Mouse (Mus musculus): ENCODE results near the gene Zfhx3.

Zfhx3 gene

GRCm38 (mm10) chr8:108017727-108018126 lies 75.3 kb downstream of the Zfhx3 start:
- no peak for DNase-seq (ENCODE audit: extremely low spot score, low read depth, low spot score)

GRCm38 (mm10) chr8:108019651-108020050 lies 77.2 kb downstream of the Zfhx3 start:
- no peak for DNase-seq (ENCODE audit: extremely low spot score, low read depth, low spot score)

GRCm38 (mm10) chr8:108022404-108022803 lies 80.0 kb downstream of the Zfhx3 start:
- DNase-seq (ENCODE audit: extremely low spot score, low read depth, low spot score), result no peak

DNA sequence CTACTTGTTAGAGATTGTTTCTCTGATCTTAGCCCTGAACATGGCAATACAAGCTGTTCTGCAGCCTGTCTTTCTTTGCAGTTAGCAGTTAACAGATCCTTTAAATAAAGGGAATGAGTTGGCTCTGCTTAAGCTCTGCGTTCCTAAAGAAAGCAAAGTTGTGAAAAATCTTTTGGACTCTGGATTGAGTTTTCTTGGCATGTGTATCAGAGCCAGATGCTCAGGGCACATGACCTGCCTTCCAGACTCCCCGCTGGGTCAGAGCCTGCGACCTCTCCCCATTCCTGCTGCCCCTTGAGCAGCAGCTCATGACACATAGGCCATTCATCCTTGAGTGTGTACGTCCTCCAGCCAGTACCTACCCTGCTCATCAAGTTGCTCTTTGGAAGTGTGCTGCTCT lies 81.9 kb downstream of the Zfhx3 start:
- DNase-seq (ENCODE audit: extremely low spot score, low read depth, low spot score), result no peak

- no peak for DNase-seq (ENCODE audit: extremely low spot score, low read depth, low spot score)
These were observed 82.8 kb downstream of the Zfhx3 start for GRCm38 (mm10) chr8:108025249-108025648.

GRCm38 (mm10) chr8:108026557-108027440 lies 84.4 kb downstream of the Zfhx3 start:
- DNase-seq (ENCODE audit: extremely low spot score, low read depth, low spot score), result no peak

DNA sequence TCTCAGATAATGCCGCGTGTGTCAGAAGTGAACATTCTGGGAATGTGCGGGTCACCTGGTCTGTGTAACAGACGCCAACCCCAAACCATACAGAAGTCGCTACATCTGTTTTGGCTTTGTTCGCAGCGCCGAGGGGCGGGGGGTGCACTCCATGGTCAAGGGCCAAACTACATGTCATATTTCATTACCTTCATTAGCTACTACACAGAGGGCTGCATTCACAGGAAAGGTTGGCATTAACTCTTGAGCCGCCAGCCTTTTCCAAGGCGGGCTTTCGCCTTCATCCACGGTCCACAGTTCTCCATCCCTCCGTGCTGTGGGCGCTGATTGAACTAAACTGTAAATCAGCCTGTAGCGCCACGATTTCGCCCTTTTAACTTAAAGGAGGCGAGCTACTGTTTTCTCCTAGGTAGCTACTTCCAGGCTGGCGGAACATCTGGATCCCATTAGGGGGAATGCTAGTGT lies 85.1 kb downstream of the Zfhx3 start:
- DNase-seq (ENCODE audit: extremely low spot score, low read depth, low spot score), result no peak

DNA sequence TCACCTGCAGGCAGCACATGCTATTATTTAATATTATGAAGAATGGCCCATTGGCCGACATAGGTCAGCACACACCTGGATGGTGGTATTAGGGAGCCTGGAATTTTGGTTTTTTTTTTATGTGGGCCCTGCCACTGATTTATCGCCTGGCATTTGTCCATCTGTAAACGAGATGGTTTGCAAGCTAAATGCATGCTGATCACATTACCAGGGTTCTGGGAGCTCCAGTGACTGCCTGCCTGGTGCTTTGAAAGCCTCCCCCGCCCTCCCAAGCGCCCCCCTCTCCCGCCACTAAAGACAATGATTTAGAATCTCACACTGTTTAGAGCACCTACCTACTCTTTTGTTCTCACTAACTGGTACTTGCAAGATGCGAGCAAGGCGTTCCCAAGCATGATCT lies 86.0 kb downstream of the Zfhx3 start:
- no peak for DNase-seq (ENCODE audit: extremely low spot score, low read depth, low spot score)

GRCm38 (mm10) chr8:108031159-108031558 lies 88.7 kb downstream of the Zfhx3 start:
- DNase-seq (ENCODE audit: extremely low spot score, low read depth, low spot score), result no peak

DNA sequence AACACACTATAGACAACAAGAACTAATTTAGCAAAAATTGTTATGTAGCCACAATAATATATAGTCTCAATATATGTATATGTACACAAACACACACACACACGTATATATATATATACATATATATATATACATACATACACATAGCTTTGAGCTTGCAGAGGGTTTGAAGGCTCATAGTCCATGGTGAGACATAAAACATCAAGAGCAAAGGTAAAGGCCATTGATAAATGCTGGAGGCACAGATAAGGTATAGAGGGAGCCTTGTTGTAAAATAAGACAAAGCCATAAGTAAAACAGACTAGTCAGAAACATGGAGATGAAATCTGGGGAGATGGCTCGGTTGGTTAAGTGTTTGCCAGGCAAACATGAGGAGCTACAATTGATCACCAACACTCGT lies 91.6 kb downstream of the Zfhx3 start:
- no peak for DNase-seq (ENCODE audit: extremely low spot score, low read depth, low spot score)

DNA sequence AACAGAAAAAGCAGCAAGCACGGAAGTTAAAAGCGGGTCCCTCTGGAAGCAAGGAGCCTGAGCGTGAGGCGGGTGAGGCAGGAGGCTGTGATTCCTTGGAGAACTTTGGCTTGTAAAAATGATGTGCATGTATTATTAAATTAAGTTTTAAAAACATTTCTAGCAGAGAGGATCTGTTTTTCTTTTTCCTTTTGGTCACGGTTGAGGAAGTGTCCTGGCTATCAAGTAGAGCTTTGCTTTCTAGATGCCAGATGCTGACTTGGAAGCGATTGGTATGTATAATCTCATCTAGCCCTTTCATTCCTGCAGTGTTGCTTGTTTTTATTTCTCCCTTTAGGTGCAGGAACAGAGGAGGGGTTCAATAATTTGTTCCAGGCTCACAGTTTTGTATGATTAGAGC lies 92.3 kb downstream of the Zfhx3 start:
- no peak for DNase-seq (ENCODE audit: extremely low spot score, low read depth, low spot score)

DNA sequence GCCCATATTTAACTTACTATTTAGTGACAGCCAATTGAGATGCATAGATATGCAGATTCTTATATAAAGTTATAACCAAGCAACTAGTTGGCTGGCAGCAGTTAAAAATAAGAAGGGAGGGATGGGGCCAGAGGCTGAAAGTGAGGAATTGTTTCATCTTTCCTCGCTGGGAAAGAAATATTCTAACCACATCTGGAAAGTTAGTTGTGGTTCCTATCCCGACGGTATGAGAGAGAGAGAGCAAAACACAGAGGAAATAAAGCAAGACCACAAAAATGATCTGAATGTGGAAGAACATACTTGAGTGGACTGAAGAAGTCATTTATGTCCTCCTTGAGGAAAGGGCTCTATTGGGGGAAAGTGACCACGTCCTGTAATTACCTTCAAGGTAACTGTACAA lies 101.2 kb downstream of the Zfhx3 start:
- DNase-seq (ENCODE audit: extremely low spot score, low read depth, low spot score), result no peak

DNA sequence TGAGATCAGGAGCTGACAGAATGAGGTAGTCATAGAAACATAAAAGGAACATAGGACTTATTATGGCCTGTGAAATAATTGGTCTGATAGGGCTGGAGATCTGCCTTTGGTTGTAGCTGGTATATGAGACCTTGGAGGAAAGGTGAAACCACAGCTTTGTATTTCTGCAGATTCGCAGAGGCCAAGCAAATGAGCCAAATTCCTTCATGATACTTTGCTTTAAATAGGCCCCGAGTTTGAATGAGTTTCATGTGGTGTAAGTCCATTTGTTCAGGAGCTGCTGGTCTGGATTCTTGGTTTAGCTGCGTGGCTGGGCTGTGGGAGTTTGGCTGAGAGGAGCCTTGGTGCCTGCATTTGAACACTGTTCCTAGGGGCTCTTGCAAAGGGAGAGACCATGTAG lies 101.7 kb downstream of the Zfhx3 start:
- DNase-seq (ENCODE audit: extremely low spot score, low read depth, low spot score), result no peak

GRCm38 (mm10) chr8:108056241-108056640 lies 113.8 kb downstream of the Zfhx3 start:
- no peak for DNase-seq (ENCODE audit: extremely low spot score, low read depth, low spot score)

DNA sequence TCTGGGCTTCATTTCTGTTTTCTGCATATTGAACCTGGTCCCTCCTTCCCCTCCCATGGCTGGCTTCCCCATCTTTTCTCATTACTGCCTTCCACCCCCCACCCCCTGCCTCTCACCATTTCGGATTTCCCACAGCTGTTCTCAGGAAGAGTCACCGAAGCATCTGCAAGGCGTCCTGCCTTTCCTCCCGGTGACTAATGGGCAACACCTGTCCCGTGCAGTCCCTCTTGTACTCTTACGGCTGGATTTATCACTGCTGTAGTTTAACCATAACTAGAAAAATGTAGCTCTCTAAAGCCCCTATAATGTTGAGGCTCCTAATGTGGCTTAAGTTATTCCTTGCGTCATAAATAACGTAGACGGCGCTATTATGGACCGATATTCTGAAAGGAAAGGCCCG lies 119.5 kb downstream of the Zfhx3 start:
- no peak for DNase-seq (ENCODE audit: extremely low spot score, low read depth, low spot score)

- no peak for DNase-seq (ENCODE audit: extremely low spot score, low read depth, low spot score)
These were observed 124.7 kb downstream of the Zfhx3 start for GRCm38 (mm10) chr8:108067111-108067510.

- DNase-seq (ENCODE audit: extremely low spot score, low read depth, low spot score), result peak; percentile 30
These were observed 125.8 kb downstream of the Zfhx3 start for GRCm38 (mm10) chr8:108068195-108068594.

GRCm38 (mm10) chr8:108070438-108070837 lies 128.0 kb downstream of the Zfhx3 start:
- DNase-seq (ENCODE audit: extremely low spot score, low read depth, low spot score), result no peak

DNA sequence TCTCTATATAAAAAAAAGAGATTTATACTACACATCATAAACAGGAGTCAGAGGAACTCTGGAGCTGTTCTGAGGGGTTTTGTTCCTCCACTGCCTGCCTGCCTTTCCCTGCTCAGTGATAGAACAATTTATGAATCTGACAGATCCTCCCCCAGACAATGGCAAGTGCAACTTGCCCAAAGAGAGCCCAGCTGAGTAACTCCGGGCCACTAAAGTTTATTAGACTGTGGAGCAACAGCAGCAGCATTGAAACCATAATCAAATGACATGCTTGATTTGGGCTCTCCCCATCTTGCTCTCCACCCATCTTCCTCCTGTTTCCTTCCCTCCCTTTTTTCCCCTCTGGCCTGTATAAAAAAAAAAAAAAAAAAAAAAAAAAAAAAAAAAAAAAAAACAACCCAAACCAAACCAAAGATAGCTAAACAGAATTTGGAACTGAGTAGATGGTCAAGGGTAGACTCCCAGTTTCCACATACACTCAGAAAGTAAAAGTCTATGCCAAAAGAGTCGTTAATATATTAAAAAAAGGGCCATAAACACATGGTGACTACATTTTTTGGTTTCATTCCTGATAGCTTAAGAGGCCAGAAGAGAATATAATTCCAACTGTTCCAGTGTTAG lies 129.8 kb downstream of the Zfhx3 start:
- DNase-seq (ENCODE audit: extremely low spot score, low read depth, low spot score), result no peak

GRCm38 (mm10) chr8:108072853-108073252 lies 130.4 kb downstream of the Zfhx3 start:
- DNase-seq (ENCODE audit: extremely low spot score, low read depth, low spot score), result no peak

GRCm38 (mm10) chr8:108075176-108075575 lies 132.7 kb downstream of the Zfhx3 start:
- DNase-seq (ENCODE audit: extremely low spot score, low read depth, low spot score), result no peak

- DNase-seq (ENCODE audit: extremely low spot score, low read depth, low spot score), result no peak
These were observed 136.3 kb downstream of the Zfhx3 start for GRCm38 (mm10) chr8:108078726-108079125.
